Mouse (Mus musculus): Measurements from ENCODE around the gene Gadd45g. TPM values are rescaled to one million over a fixed set of nuclear protein-coding genes. Genes with fewer than 3 reads are reported as not detected.

The Gadd45g gene
- total and polyA plus RNA-seq, 3 experiments, result 2.5 to 2.9 (median 2.7) TPM

GRCm38 (mm10) chr13:51797899-51798746 is 48.4 kb upstream of the Gadd45g start:
- in situ Hi-C loops (cut with MboI; ENCODE audit: low pct_ligation_motif_present, low pct_unique_long_range_greater_than_20kb, low sequenced_read_pairs) (no loop called here), dilution Hi-C loops (cut with MboI; ENCODE audit: extremely low pct_ligation_motif_present, extremely low pct_unique_long_range_greater_than_20kb, low sequenced_read_pairs) (no loop called here)
- no peaks in the 10 kb centered on the region for H3K79me2 ChIP-seq (replicated peaks; ENCODE audit: control insufficient read depth, extremely low read depth, insufficient read depth, poor library complexity, severe bottlenecking)
- peak overlapping the region in 1 of 3 experiments; percentile 32 for H3K4me3 ChIP-seq (replicated peaks in 1 of 3; ENCODE audit: low read depth in 2 of 3, low read length in 2 of 3, poor library complexity in 1 of 3)
- TF ChIP-seq NELFE (IDR thresholded peaks at IDR 0.05; ENCODE audit: low read depth, low read length), result no peak
- no peak for TF ChIP-seq USF1 (IDR thresholded peaks at IDR 0.05; ENCODE audit: low read depth, low read length)
- peak; percentile 50 for DNase-seq (ENCODE audit: extremely low read depth)
- H3K9ac ChIP-seq (ENCODE audit: insufficient read depth, low read depth), result peak overlapping the region; percentile 9; the same call in 1 of the 2 replicates
- H3K27ac ChIP-seq (ENCODE audit: insufficient read depth, low read depth), result peak overlapping the region; percentile 39
- no peaks in the 10 kb centered on the region for H3K36me3 ChIP-seq (replicated peaks in 1 of 2; ENCODE audit: control insufficient read depth in 1 of 2, insufficient read depth in 1 of 2, low read length in 1 of 2)
- H3K4me2 ChIP-seq (ENCODE audit: insufficient read depth, low read depth, poor library complexity, severe bottlenecking), result peak overlapping the region; percentile 23; the same call in 1 of the 2 replicates
- H3K27me3 ChIP-seq (replicated peaks), result no peaks in the 10 kb centered on the region
- peaks cover 11% of the 10 kb centered on the region for H3K9me3 ChIP-seq (replicated peaks; ENCODE audit: low read length)
- peaks cover 22 to 61% of the 10 kb centered on the region in 2 experiments for H3K4me1 ChIP-seq (ENCODE audit: control insufficient read depth in 1 of 2, insufficient read depth in 2 of 2)

- dilution Hi-C loops (cut with MboI; ENCODE audit: extremely low pct_ligation_motif_present, extremely low pct_unique_long_range_greater_than_20kb, low sequenced_read_pairs), result no loop called here
- Histone ChIP-seq H3K4me1 (ENCODE audit: control insufficient read depth in 1 of 2, insufficient read depth in 2 of 2) (peaks cover 22 to 52% of the 10 kb centered on the region in 2 experiments), H3K79me2 (replicated peaks; ENCODE audit: control insufficient read depth, extremely low read depth, insufficient read depth, poor library complexity, severe bottlenecking) (no peaks in the 10 kb centered on the region), H3K9ac (ENCODE audit: insufficient read depth, low read depth) (no peak overlapping the region), H3K9me3 (replicated peaks; ENCODE audit: low read length) (peaks cover 11% of the 10 kb centered on the region), H3K4me2 (ENCODE audit: insufficient read depth, low read depth, poor library complexity, severe bottlenecking) (no peak overlapping the region), H3K4me3 (replicated peaks in 1 of 3; ENCODE audit: low read depth in 2 of 3, low read length in 2 of 3, poor library complexity in 1 of 3) (no peak overlapping the region), H3K27me3 (replicated peaks) (no peaks in the 10 kb centered on the region), H3K36me3 (replicated peaks in 1 of 2; ENCODE audit: control insufficient read depth in 1 of 2, insufficient read depth in 1 of 2, low read length in 1 of 2) (no peaks in the 10 kb centered on the region), H3K27ac (ENCODE audit: insufficient read depth, low read depth) (no peak overlapping the region)
- DNase-seq (ENCODE audit: extremely low read depth), result no peak
- TF ChIP-seq MXI1 (IDR thresholded peaks at IDR 0.05; ENCODE audit: low read depth, low read length) (no peak), MAZ (IDR thresholded peaks at IDR 0.05; ENCODE audit: low read depth, low read length) (no peak), JUND (conservative IDR thresholded peaks at IDR 0.05; ENCODE audit: low read depth, low read length) (no peak), GABPA (IDR thresholded peaks at IDR 0.05; ENCODE audit: insufficient replicate concordance, low read depth, low read length) (no peak), PAX5 (IDR thresholded peaks at IDR 0.05; ENCODE audit: low read length) (no peak), UBTF (IDR thresholded peaks at IDR 0.05; ENCODE audit: low read depth, low read length) (no peak), ZC3H11A (IDR thresholded peaks at IDR 0.05; ENCODE audit: low read depth, low read length) (no peak), BHLHE40 (IDR thresholded peaks at IDR 0.05; ENCODE audit: low read depth, low read length) (peak; percentile 36; the same call in 1 of the 2 replicates), ZNF384 (IDR thresholded peaks at IDR 0.05; ENCODE audit: low read depth, low read length) (peak; percentile 39; the same call in 1 of the 2 replicates), ETS1 (conservative IDR thresholded peaks at IDR 0.05; ENCODE audit: low read depth, low read length) (no peak), SMC3 (IDR thresholded peaks at IDR 0.05; ENCODE audit: low read depth, low read length) (no peak), ELF1 (IDR thresholded peaks at IDR 0.05; ENCODE audit: low read depth, low read length) (no peak), SIN3A (IDR thresholded peaks at IDR 0.05; ENCODE audit: low read length) (no peak), IRF4 (IDR thresholded peaks at IDR 0.05; ENCODE audit: low read depth, low read length) (no peak), MAFK (IDR thresholded peaks at IDR 0.05; ENCODE audit: insufficient replicate concordance, low read length) (no peak), MAX (IDR thresholded peaks at IDR 0.05; ENCODE audit: low read length) (0 out of 2 replicates have a peak, but pooled peaks have one; percentile 20), USF2 (conservative IDR thresholded peaks at IDR 0.05; ENCODE audit: low read depth, low read length) (no peak), RCOR1 (conservative IDR thresholded peaks at IDR 0.05; ENCODE audit: low read depth, low read length) (no peak), E2F4 (IDR thresholded peaks at IDR 0.05; ENCODE audit: insufficient replicate concordance, low read depth, low read length) (no peak), NRF1 (IDR thresholded peaks at IDR 0.05; ENCODE audit: low read depth, low read length) (no peak)
- in situ Hi-C loops (cut with MboI; ENCODE audit: low pct_ligation_motif_present, low pct_unique_long_range_greater_than_20kb, low sequenced_read_pairs), result no loop called here
Measured at GRCm38 (mm10) chr13:51799735-51800522, 46.5 kb upstream of the Gadd45g start.
